Mouse (Mus musculus) forebrain, embryonic 12.5 days (tissue): Measurements from ENCODE around the gene Cd82. TPM values are rescaled to one million over a fixed set of nuclear protein-coding genes. Genes with fewer than 3 reads are reported as not detected.

ENCODE experiments used
- ATAC-seq: fragments of 200-750 bp; cut with Nextera tagmentation; 2 replicates; pipeline ENCODE4 v1.8.0; 2017; ENCODE audit warnings: moderate TSS enrichment; ENCODE audit not compliant: low FRiP score
- H3K27ac ChIP-seq: fragments of 300-500 bp; sonication (generic); 2 replicates; pipeline ENCODE4 v1.5.1; 2016; ENCODE audit warnings: mild to moderate bottlenecking
- H3K27me3 ChIP-seq: fragments of 300-500 bp; sonication (generic); 2 replicates; pipeline ENCODE4 v1.6.1; 2016; ENCODE audit warnings: mild to moderate bottlenecking
- H3K36me3 ChIP-seq: fragments of 300-500 bp; sonication (generic); replicated peaks from 2 replicates; pipeline ENCODE4 v1.6.1; 2016; ENCODE audit warnings: mild to moderate bottlenecking
- H3K4me1 ChIP-seq: fragments of 300-500 bp; sonication (generic); 2 replicates; pipeline ENCODE4 v1.6.1; 2016
- H3K4me2 ChIP-seq: fragments of 300-500 bp; sonication (generic); 2 replicates; pipeline ENCODE4 v1.6.1; 2016; ENCODE audit warnings: mild to moderate bottlenecking, moderate library complexity
- H3K4me3 ChIP-seq: fragments of 300-500 bp; sonication (generic); replicated peaks from 2 replicates; pipeline ENCODE4 v1.5.1; 2016; ENCODE audit warnings: mild to moderate bottlenecking
- H3K9ac ChIP-seq: fragments of 300-500 bp; sonication (generic); 2 replicates; pipeline ENCODE4 v1.6.1; 2016; ENCODE audit warnings: mild to moderate bottlenecking
- H3K9me3 ChIP-seq: fragments of 300-500 bp; sonication (generic); 2 replicates; pipeline ENCODE4 v1.6.1; 2016
- WGBS: fragments of 180-500 bp; shearing (Covaris S2); methylation state at CpG from one replicate; pipeline ENCODE4 v1.1.7; 2016; 5-methylcytosine and 5-hydroxymethylcytosine counted together
- polyA plus RNA-seq: library from polyadenylated mRNA; unstranded; fragments of >200 nt; fragmentation: Nextera tagmentation; extraction: Ambion mirVana; gene quantifications from 2 replicates; pipeline ENCODE4 v1.2.1, GENCODE M21; 2016

Gene Cd82
- polyA plus RNA-seq, 1 experiment from 2014 or later: 10.6 TPM

DNA sequence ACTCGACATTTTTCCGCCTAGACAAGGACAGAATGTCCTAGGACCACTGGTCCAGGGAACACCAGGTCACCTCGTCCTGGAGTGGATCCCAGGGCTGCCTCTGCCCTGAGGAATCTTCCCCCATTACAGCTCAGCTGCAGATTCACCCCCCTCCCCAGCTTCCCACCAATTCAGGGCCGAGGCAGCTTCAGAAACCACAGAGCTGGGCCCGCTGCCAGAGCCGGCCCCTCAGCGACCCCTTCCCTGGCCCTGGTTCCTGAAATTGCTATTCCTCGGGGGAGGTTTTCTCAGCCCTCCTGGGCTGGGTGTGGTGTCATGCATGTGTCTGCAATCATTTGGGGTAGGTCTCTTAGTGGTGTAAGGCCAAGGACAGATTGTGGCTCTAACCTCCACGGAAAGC, 22.5 kb upstream of the Cd82 start:
- no peak overlapping the region for H3K4me2 ChIP-seq
- no peak overlapping the region for H3K27ac ChIP-seq
- 0 out of 2 replicates have a peak, but pooled peaks cover 8% of the 10 kb centered on the region for H3K27me3 ChIP-seq
- no peaks in the 10 kb centered on the region for H3K9me3 ChIP-seq
- no peak overlapping the region for H3K4me3 ChIP-seq
- WGBS: 70% methylated on average over 9 of the region's 9 CpGs
- peaks cover 2% of the 10 kb centered on the region; the same call in 1 of the 2 replicates for H3K4me1 ChIP-seq
- H3K36me3 ChIP-seq: no peaks in the 10 kb centered on the region
- H3K9ac ChIP-seq: no peak overlapping the region; the same call in 1 of the 2 replicates
- ATAC-seq: no peak

DNA sequence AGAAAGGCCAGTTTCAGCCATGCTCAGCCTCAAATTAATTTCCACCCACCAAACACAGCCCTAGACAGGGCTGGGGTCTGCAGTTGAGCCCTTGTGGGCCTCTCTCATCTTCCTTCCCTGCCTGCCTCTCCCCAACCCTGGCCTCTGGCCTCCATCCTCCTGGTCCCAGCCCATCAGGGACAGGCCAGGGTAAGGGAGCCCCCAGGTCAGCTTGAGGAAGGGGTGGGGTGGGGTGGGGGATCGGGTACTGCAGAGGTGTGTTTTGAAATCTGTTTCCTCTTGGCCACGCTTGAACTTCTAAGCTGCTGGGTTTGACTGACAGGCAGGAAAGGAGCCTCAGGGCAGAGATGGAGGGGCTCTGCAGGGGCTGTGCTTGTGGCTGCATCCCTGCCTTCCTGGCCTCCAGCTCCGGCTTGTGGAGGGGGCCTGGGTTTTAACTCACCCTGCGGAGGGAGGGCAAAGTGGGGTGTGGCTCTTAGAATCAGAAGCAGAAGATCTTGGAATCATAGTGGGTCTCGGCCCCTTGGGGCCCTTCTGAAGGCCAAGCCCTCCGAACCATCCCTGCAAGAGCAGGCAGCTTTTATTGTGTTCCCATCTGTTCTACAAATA, 19.2 kb upstream of the Cd82 start:
- Histone ChIP-seq H3K9me3 (no peaks in the 10 kb centered on the region), H3K4me3 (no peak overlapping the region), H3K4me1 (peaks cover 2% of the 10 kb centered on the region; the same call in 1 of the 2 replicates), H3K9ac (no peak overlapping the region), H3K4me2 (no peak overlapping the region), H3K27me3 (peaks cover 4% of the 10 kb centered on the region; the same call in 1 of the 2 replicates), H3K27ac (no peak overlapping the region; the same call in 1 of the 2 replicates), H3K36me3 (no peaks in the 10 kb centered on the region)
- ATAC-seq: no peak
- 53% methylated on average over 6 of the region's 6 CpGs for WGBS

DNA sequence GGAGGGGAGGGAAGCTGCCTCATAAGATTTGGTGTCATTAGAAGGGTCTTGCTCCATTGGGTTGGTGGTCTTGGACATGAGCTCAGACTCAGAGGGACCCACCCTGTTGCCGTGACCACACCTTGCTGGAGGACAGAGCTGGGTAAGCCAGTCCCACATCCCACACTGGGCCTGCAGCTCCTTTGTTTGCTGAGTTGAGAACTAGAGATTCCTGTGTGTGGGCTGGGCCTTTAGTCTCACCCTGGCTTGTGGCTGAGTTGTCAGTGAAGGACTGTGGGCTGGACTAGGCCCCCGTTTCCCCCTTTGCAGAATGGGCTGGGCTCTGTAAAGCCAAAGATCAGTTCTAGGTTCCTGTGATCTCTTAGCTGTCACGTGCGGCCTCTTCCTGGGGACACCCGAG, 15.8 kb upstream of the Cd82 start:
- no peak for ATAC-seq
- Histone ChIP-seq H3K9me3 (no peaks in the 10 kb centered on the region), H3K4me2 (no peak overlapping the region), H3K4me3 (no peak overlapping the region), H3K4me1 (no peaks in the 10 kb centered on the region), H3K9ac (no peak overlapping the region), H3K36me3 (no peaks in the 10 kb centered on the region), H3K27me3 (peaks cover 30% of the 10 kb centered on the region), H3K27ac (no peak overlapping the region)
- 71% methylated on average over 5 of the region's 5 CpGs for WGBS

DNA sequence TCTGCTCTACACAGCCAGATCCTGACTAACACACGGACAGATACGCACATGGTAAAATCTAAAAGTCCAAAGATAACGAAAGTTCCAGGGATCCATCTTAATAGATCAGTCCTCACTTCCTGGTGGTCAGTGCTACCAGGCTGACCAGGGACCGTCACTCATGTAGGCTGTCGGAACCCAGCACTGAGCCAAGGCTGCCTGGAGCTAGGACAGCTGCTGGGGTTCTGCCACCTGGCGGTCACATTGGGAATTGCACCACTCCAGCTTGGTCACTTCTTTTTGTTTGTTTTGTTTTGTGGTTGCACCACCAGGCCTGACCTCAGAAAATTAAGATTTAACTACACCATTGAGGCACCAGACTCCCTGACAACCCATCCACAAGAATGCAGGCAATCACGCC, 14.6 kb upstream of the Cd82 start:
- H3K4me1 ChIP-seq: no peaks in the 10 kb centered on the region
- H3K9me3 ChIP-seq: no peaks in the 10 kb centered on the region
- no peak overlapping the region for H3K4me3 ChIP-seq
- no peak overlapping the region for H3K4me2 ChIP-seq
- no peak for ATAC-seq
- WGBS: 41% methylated on average over 7 of the region's 7 CpGs
- peaks cover 37% of the 10 kb centered on the region for H3K27me3 ChIP-seq
- H3K36me3 ChIP-seq: no peaks in the 10 kb centered on the region
- no peak overlapping the region for H3K9ac ChIP-seq
- no peak overlapping the region for H3K27ac ChIP-seq

DNA sequence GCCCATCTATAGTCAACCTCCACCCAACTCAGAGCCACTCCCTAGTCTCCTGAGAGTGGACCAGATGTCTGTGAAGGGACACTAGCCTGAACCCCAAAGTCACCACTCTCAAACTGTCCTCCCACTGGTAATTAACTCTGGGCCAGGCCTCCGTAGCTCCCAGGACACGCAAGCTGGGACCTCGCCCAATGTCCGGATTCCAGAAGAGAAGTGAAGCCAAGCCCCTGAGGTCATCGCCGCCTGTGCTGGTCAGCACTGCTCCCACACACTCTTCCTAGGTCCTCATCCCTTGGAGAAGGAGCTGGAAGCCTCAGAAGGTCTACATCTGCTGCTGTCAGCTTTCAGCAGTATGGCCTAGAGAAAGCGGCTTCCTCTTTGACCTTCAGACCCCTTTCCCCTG, 13.5 kb upstream of the Cd82 start:
- Histone ChIP-seq H3K27ac (no peak overlapping the region), H3K4me3 (no peak overlapping the region), H3K4me1 (no peaks in the 10 kb centered on the region), H3K4me2 (no peak overlapping the region), H3K9ac (no peak overlapping the region), H3K27me3 (peaks cover 43% of the 10 kb centered on the region), H3K36me3 (no peaks in the 10 kb centered on the region), H3K9me3 (no peaks in the 10 kb centered on the region)
- WGBS: 88% methylated on average over 7 of the region's 7 CpGs
- ATAC-seq: no peak

DNA sequence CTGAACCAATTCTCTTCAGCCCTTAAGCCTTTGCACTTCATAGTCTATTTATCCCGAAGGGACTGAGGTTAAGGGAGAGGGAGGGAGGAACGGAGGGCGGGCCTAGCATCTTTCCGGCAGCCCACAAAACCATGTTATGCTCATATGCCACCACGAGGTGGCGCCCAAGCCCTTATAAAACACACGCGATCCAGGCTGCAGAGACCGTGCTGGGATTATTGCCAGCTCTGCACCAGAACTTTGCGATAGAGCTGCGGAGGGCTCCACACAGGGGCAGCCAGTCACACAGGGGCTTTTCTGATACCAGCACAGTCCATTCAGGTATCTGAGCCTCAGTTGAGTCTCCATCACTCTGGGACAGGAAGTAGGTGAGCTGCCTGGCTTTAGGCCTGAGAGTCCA, 12.1 kb upstream of the Cd82 start:
- WGBS: under 1% methylated on average over 11 of the region's 11 CpGs
- no peak overlapping the region for H3K4me3 ChIP-seq
- H3K4me1 ChIP-seq: peaks cover 6% of the 10 kb centered on the region
- H3K4me2 ChIP-seq: no peak overlapping the region
- H3K36me3 ChIP-seq: no peaks in the 10 kb centered on the region
- H3K9me3 ChIP-seq: no peaks in the 10 kb centered on the region
- H3K27ac ChIP-seq: no peak overlapping the region
- peak; percentile 41; the same call in 1 of the 2 replicates for ATAC-seq
- H3K9ac ChIP-seq: no peak overlapping the region
- H3K27me3 ChIP-seq: peaks cover 43% of the 10 kb centered on the region

DNA sequence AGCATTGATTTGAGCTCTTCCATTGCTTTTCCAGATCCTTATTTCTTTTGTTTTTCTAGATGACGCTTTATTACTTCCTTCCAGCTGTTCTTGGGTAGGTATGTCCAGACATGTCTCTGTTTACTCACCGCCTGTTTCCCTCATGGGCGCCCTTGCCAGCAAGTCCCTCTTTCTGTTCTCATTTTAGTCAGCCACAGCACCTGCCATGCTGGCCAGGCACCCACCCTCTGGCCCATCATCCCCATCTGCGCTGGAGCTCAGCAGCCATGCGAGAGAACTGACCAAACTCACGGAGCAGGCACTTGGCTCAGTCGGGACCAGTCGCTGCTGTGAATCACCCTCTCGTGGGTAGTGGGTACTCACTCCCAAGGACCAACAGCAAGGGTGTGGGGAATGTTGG, 11.0 kb upstream of the Cd82 start:
- H3K4me1 ChIP-seq: peaks cover 10% of the 10 kb centered on the region
- no peak overlapping the region for H3K4me3 ChIP-seq
- H3K9ac ChIP-seq: no peak overlapping the region
- H3K4me2 ChIP-seq: no peak overlapping the region
- WGBS: 89% methylated on average over 9 of the region's 9 CpGs
- no peak for ATAC-seq
- H3K36me3 ChIP-seq: no peaks in the 10 kb centered on the region
- no peak overlapping the region for H3K27ac ChIP-seq
- peaks cover 46% of the 10 kb centered on the region for H3K27me3 ChIP-seq
- no peaks in the 10 kb centered on the region for H3K9me3 ChIP-seq

DNA sequence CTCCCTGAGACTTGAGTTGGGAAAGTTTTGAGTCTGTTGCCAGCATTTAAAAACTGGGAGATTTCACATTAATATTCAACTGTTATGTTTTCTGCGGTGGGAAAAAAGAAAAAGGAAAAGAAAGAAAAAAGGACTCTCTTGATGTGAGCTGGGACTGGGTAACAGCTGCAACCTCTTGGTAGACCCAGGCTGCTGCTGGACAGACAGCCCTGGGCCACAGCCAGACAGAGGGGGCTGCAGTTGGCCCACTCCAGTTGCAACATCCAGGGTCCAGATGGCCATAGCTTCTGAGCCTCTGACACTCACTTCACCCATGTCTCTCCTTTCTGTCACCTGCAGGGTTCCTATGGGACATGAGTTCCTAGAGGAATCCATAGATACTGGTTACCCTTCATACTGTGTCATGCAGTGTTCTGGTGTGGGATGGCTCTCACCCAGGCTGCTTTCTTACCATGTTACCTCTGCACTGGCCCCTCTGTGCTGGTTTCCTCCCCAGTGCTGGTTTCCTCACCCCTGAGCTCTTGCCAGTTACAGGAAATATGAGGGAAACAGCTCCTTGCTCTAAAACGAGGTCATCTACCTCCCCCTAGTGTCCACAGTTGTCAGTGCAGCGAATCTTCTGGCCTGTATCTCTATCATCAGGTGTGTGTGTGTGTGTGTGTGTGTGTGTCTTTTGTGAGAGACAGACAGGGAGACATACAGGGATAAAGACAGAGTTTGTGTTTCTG, 8.1 kb upstream of the Cd82 start:
- WGBS: 10% methylated on average over 3 of the region's 3 CpGs
- peaks cover 36% of the 10 kb centered on the region for H3K27me3 ChIP-seq
- H3K27ac ChIP-seq: no peak overlapping the region

DNA sequence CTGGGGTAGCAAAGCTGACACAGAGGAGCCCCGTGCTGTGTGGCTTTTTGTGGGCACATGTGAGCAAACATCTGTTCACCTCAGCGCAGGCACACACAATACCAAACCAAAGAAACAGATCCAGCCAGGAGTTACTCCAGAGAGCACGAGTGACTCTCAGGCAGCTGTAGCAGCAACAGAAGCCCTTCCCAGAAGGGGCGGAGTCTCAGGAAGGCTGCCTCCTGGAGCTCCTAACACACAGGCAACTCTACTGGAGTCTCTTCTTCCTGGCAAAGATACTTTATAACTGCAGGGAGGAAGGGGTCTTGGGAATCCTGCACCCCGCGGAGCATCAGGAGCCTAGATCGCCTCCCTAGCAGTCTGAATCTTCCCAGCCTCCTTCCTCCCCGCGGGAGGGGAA, 7.2 kb upstream of the Cd82 start:
- Histone ChIP-seq H3K27me3 (peaks cover 31% of the 10 kb centered on the region; the same call in 1 of the 2 replicates), H3K4me3 (peak overlapping the region; percentile 24), H3K4me1 (peaks cover 10% of the 10 kb centered on the region), H3K27ac (no peak overlapping the region), H3K36me3 (no peaks in the 10 kb centered on the region), H3K9ac (peak overlapping the region; percentile 40; the same call in 1 of the 2 replicates), H3K9me3 (no peaks in the 10 kb centered on the region), H3K4me2 (peak overlapping the region; percentile 48)
- no peak for ATAC-seq
- WGBS: under 1% methylated on average over 9 of the region's 9 CpGs

More for the DNA sequence above, 8.1 kb upstream of the Cd82 start:
- H3K9me3 ChIP-seq: no peaks in the 10 kb centered on the region
- no peak overlapping the region for H3K4me2 ChIP-seq
- H3K4me1 ChIP-seq: peaks cover 10% of the 10 kb centered on the region
- H3K36me3 ChIP-seq: no peaks in the 10 kb centered on the region
- H3K4me3 ChIP-seq: no peak overlapping the region
- H3K9ac ChIP-seq: no peak overlapping the region
- ATAC-seq: 0 out of 2 replicates have a peak, but pooled peaks have one; percentile 13

DNA sequence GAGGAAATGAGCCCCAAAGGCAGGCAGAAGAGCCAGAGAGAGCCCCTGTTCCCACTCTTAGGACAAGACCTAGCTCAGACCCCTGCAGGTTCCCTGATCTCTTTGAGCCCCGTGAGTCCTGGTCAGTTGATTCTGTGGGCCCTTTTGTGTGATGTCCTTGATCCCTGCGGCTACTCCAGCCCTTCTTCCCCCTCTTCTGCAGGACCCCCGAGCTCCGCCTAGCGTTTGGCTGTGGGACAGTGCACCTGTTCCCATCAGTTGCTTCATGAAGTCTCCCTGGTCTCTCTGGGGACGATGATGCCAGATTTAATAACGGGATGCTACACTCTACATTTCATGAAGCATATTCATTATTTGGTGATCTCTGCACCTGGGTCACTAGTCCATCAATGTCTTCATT, 6.2 kb upstream of the Cd82 start:
- no peak for ATAC-seq
- Histone ChIP-seq H3K27ac (no peak overlapping the region), H3K36me3 (no peaks in the 10 kb centered on the region), H3K4me1 (peaks cover 10% of the 10 kb centered on the region), H3K4me3 (no peak overlapping the region), H3K4me2 (no peak overlapping the region), H3K9me3 (no peaks in the 10 kb centered on the region), H3K9ac (no peak overlapping the region), H3K27me3 (peaks cover 27% of the 10 kb centered on the region; the same call in 1 of the 2 replicates)
- WGBS: 5% methylated on average over 7 of the region's 7 CpGs

DNA sequence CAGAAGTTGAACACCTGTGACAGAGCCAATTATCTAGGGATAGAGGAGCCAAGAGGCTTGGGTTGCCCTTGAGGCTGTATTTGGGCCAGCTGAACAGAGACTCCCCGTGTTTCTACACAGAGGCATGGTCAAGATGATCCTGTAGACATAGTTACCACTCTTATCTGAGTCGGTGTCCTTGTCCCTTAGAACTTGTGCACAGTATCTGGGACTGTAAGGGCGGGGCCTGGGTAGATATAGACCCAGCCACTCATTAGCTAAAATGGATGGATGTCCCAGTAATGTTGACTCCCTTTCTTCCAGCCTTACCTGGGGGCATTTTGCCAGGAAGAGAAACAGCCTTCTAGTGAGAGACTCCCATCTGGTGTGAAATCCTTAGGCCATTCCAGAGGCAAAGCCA, 3.4 kb upstream of the Cd82 start:
- no peak overlapping the region for H3K9ac ChIP-seq
- H3K27me3 ChIP-seq: peaks cover 28% of the 10 kb centered on the region
- H3K4me2 ChIP-seq: no peak overlapping the region
- no peak overlapping the region for H3K4me3 ChIP-seq
- no peaks in the 10 kb centered on the region for H3K9me3 ChIP-seq
- peaks cover 29% of the 10 kb centered on the region for H3K4me1 ChIP-seq
- H3K36me3 ChIP-seq: no peaks in the 10 kb centered on the region
- H3K27ac ChIP-seq: no peak overlapping the region
- 85% methylated on average over 3 of the region's 3 CpGs for WGBS
- no peak for ATAC-seq

DNA sequence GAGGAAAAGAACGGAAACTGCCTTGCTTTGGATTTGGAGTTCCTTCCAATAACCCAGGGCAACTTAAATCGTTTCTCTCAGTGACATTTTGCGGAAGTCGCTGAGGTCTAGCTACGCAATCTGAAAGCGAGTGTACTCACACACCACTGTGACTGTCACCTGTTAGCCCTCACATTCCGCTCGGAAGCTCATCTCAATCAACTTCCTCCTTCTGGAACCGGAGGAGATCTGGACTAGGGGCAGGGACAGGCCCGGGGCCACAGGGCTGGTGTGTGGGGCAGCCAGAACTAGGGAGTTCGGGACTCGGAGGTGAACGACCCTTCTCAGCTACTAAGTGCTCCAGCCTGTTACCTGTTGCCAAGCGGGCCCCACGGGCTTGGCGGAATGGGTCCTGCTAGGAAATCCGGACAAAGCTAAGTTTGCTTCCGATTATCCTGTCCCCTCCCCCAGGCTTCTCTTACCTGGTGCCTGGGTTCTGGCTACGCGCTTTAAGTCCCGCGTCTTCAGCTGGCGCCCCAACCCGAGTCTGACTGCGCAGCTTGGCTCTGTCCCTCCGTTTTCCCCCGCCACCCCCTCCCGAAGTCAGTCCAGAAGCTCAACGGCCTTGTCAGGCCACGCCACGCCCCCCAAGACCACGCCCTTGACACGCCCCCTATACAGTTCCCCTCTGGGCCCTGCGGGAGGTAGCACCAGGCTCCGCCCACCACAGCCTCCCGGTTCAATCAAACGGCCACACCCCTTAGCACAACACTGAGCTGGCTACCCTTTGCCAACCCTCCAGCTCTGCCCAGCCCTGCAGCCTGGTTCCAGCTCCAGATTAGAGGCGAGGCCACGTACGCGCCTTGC, 848 bp downstream of the Cd82 start:
- no peaks in the 10 kb centered on the region for H3K36me3 ChIP-seq
- peak; percentile 96 for ATAC-seq
- H3K9me3 ChIP-seq: peaks cover 5% of the 10 kb centered on the region; the same call in 1 of the 2 replicates
- 2% methylated on average over 41 of the region's 41 CpGs for WGBS
- peak overlapping the region; percentile 52; the same call in 1 of the 2 replicates for H3K9ac ChIP-seq
- H3K4me3 ChIP-seq: peak overlapping the region; percentile 40
- peak overlapping the region; percentile 72 for H3K4me2 ChIP-seq
- H3K27ac ChIP-seq: peak overlapping the region; percentile 70
- H3K4me1 ChIP-seq: peaks cover 19% of the 10 kb centered on the region
- peaks cover 35% of the 10 kb centered on the region for H3K27me3 ChIP-seq
